Mouse (Mus musculus) midbrain, postnatal 0 days (tissue): Measurements from ENCODE around the gene Elp5. TPM values are rescaled to one million over a fixed set of nuclear protein-coding genes. Genes with fewer than 3 reads are reported as not detected.

Source experiments
- ATAC-seq: fragments of 200-750 bp; cut with Nextera tagmentation; 2 replicates; pipeline ENCODE4 v1.8.0; 2017; ENCODE audit warnings: moderate number of reproducible peaks, mild to moderate bottlenecking, moderate TSS enrichment, moderate library complexity; ENCODE audit not compliant: low FRiP score
- DNase-seq: peaks from one replicate; pipeline ENCODE4 v3.0.0-alpha.2; 2015; ENCODE audit warnings: low spot score
- H3K27ac ChIP-seq: fragments of 300-500 bp; sonication (generic); 2 replicates; pipeline ENCODE4 v1.5.1; 2014; ENCODE audit warnings: low read depth, mild to moderate bottlenecking, low read length, mixed read lengths
- H3K27me3 ChIP-seq: fragments of 300-500 bp; sonication (generic); 2 replicates; pipeline ENCODE4 v1.6.1; 2014; ENCODE audit warnings: low read length, control low read depth, mixed read lengths; ENCODE audit not compliant: insufficient read depth
- H3K36me3 ChIP-seq: fragments of 300-500 bp; sonication (generic); 2 replicates; pipeline ENCODE4 v1.6.1; 2014; ENCODE audit warnings: low read length, control low read depth, mixed read lengths; ENCODE audit not compliant: insufficient read depth
- H3K4me1 ChIP-seq: fragments of 300-500 bp; sonication (generic); 2 replicates; pipeline ENCODE4 v1.6.1; 2014; ENCODE audit warnings: mild to moderate bottlenecking, control low read depth, antibody characterized with exemption, low read length, mixed read lengths; ENCODE audit not compliant: insufficient read depth
- H3K4me2 ChIP-seq: fragments of 300-500 bp; sonication (generic); 2 replicates; pipeline ENCODE4 v1.6.1; 2014; ENCODE audit warnings: low read depth, mild to moderate bottlenecking, low read length, mixed read lengths; ENCODE audit not compliant: poor library complexity, severe bottlenecking
- H3K4me3 ChIP-seq: fragments of 300-500 bp; sonication (generic); 2 replicates; pipeline ENCODE4 v1.5.1; 2014; ENCODE audit warnings: low read depth, mild to moderate bottlenecking, low read length, moderate library complexity
- H3K9ac ChIP-seq: fragments of 300-500 bp; sonication (generic); replicated peaks from 2 replicates; pipeline ENCODE4 v1.6.1; 2014; ENCODE audit warnings: mild to moderate bottlenecking, low read length, moderate library complexity, mixed read lengths; ENCODE audit not compliant: poor library complexity, severe bottlenecking
- H3K9me3 ChIP-seq: fragments of 300-500 bp; sonication (generic); 2 replicates; pipeline ENCODE4 v1.6.1; 2016; ENCODE audit warnings: low read length, control low read depth
- CTCF ChIP-seq: IDR thresholded peaks from 2 replicates; pipeline ENCODE4 v1.5.1; 2016; ENCODE audit warnings: antibody characterized with exemption, mild to moderate bottlenecking
- WGBS: fragments of 180-500 bp; shearing (Covaris S2); extraction: QIAGEN DNeasy Blood & Tissue Kit; methylation state at CpG from one replicate; pipeline ENCODE4 v1.1.7; 2014; 5-methylcytosine and 5-hydroxymethylcytosine counted together
- polyA plus RNA-seq: library from polyadenylated mRNA; unstranded; fragments of >200 nt; fragmentation: Nextera tagmentation; extraction: Ambion mirVana; gene quantifications from 2 replicates; pipeline ENCODE4 v1.2.1, GENCODE M21; 2015
- total RNA-seq: library from RNA; depleted of rRNA; stranded (reverse); fragments of >200 nt; gene quantifications from 2 replicates; pipeline ENCODE4 v1.2.3, GENCODE M21; 2014

Elp5 gene
- total and polyA plus RNA-seq, 2 experiments from 2014 or later, result 157 to 171 TPM

DNA sequence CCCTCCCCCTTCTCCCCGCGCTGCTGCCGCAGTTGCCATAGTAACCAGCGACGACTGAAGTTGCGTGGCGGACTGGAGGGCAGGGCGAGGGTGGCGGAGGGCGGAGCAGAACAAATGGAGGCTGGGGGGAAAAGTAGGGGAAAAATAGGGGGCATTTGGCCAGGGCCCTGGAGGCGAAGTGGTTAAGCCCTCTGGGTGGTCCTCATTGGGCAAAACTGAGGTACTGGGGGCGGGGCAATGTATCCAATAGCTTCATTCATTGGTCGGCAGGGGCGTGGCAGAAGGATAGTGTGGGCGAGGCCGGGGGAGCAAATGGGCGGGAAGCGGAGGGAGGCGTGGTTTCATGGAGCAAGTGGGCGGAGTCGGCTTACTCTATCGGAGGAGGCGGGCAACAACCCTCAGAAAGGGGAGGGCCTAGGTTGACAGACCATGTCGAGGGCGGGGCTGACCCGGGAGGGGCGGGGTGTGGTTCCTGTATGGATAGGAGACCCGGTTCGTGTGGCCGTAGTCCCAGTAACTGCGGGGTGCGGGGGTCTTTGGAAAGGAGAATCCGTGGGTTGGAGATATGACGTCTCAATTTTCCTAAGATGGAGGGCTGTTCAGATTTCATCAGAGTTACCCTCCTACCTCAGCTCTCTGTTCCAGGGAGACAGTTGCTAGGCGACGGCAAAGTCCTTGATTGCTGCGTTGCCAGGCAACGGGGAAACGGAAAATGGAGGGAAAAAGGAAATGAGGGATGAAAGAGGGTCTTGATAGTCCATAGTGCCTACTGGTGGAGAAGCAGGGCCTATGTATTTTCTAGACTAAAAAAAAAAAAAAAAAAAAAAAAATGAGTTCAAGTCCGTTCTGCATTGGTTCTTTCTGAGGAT lies 39.2 kb upstream of the Elp5 start:
- H3K9ac ChIP-seq, result peak overlapping the region; percentile 42
- H3K4me3 ChIP-seq, result peak overlapping the region; percentile 63
- peak; percentile 100 for DNase-seq
- no peaks in the 10 kb centered on the region for H3K27me3 ChIP-seq
- peak; percentile 61 for TF ChIP-seq CTCF
- peak; percentile 87 for ATAC-seq
- under 1% methylated on average over 39 of the region's 40 CpGs for WGBS
- no peaks in the 10 kb centered on the region for H3K36me3 ChIP-seq
- H3K9me3 ChIP-seq, result no peaks in the 10 kb centered on the region
- peak overlapping the region; percentile 87 for H3K4me2 ChIP-seq
- peaks cover 27% of the 10 kb centered on the region for H3K4me1 ChIP-seq
- peak overlapping the region; percentile 96 for H3K27ac ChIP-seq

DNA sequence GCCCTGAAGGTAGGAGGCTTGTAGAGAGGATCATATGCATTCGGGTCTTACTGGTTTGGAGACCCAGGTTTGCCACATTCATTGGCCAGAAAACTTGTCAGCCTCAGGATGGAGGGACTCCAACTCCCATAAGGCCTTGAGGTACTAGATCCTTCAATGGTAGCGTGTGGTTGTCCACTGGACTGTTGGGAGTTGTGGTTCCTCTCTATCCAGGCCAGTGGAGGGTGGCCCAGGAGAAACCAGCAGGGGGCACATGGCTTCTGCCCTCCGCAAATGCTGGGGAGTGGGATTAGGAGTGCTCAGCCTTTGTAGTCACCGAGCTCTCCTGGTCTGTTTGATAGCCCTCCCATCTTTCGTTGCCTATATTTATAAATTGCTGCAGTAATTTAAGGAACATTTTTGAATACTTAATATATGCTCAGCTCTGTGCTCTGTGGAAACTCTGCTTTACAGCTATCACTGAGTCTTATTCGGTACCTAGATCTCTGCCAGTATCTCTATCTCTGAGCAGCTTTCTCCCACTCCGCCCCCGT lies 38.5 kb upstream of the Elp5 start:
- Histone ChIP-seq H3K27me3 (no peaks in the 10 kb centered on the region), H3K9me3 (no peaks in the 10 kb centered on the region), H3K27ac (peak overlapping the region; percentile 96), H3K36me3 (no peaks in the 10 kb centered on the region), H3K4me2 (peak overlapping the region; percentile 87), H3K4me1 (peaks cover 22% of the 10 kb centered on the region), H3K4me3 (peak overlapping the region; percentile 63), H3K9ac (peak overlapping the region; percentile 42; the same call in 1 of the 2 replicates)
- peak; percentile 94 for DNase-seq
- WGBS, result under 1% methylated on average over 8 of the region's 8 CpGs
- ATAC-seq, result peak; percentile 82
- TF ChIP-seq CTCF, result peak; percentile 77

DNA sequence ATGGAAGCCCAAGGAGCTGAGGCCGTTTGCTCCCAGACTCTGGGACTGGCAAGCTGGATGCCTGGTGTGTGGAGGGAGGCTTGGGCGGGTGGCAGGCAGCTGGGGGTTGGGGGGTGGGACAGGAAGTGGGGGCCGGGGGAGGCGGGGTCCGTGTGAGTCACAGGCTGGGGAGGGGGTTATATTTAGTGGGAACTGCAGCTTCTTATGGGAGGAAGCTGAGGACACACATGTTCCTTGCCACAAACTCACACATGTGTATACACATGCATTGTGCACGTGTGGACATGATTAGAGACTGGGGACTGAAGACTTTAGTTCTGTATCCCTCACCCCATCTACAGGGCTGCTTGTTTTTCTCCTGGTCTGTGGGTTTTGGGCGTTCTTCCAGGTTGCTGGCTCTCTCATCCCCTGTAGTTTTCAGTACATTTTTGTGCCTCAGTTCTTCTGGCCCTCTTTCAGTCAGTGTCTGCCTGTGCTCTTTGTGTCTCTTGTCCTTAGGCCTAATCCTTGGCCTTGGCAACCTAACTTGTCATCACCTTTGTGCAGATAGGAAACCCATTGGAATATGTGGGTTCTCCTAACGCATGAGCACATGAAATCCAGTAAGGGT lies 37.8 kb upstream of the Elp5 start:
- Histone ChIP-seq H3K9me3 (no peaks in the 10 kb centered on the region), H3K4me3 (peak overlapping the region; percentile 63), H3K36me3 (no peaks in the 10 kb centered on the region), H3K27ac (peak overlapping the region; percentile 96), H3K9ac (peak overlapping the region; percentile 80), H3K4me2 (peak overlapping the region; percentile 87), H3K4me1 (peaks cover 22% of the 10 kb centered on the region), H3K27me3 (no peaks in the 10 kb centered on the region)
- DNase-seq, result peak; percentile 30
- WGBS, result 9% methylated on average over 7 of the region's 8 CpGs
- ATAC-seq, result no peak
- no peak for TF ChIP-seq CTCF

DNA sequence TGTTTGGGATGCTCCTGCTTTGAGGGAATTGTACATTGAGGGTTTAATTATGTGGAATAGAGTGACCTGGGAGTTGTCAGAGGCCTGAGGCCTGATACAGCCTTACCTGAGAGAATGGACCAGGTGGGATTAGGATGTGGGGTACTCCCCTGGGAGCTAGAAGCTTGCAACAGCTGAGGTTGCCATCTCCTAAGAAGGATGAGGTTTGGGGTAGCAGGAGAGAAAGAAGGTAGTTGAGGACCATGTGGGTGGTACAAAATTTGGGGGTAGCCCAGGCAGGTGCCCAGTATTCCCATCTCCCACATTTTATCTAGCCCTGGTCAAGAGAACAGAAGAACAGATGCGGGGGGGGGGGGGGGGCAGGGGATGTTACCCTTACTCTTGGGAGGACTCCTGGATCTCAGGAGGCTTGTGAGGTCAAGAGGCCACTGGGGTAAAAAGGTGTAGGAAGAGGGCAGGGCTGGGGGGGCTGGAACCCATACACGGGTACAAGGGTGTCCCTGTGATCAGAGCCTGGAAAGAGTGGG lies 37.2 kb upstream of the Elp5 start:
- Histone ChIP-seq H3K9me3 (no peaks in the 10 kb centered on the region), H3K4me3 (peak overlapping the region; percentile 63), H3K36me3 (no peaks in the 10 kb centered on the region), H3K4me1 (peaks cover 22% of the 10 kb centered on the region), H3K4me2 (peak overlapping the region; percentile 87), H3K9ac (peak overlapping the region; percentile 80), H3K27me3 (no peaks in the 10 kb centered on the region), H3K27ac (peak overlapping the region; percentile 96)
- DNase-seq, result no peak
- WGBS, result 14% methylated on average over 2 of the region's 2 CpGs
- no peak for TF ChIP-seq CTCF
- ATAC-seq, result no peak

DNA sequence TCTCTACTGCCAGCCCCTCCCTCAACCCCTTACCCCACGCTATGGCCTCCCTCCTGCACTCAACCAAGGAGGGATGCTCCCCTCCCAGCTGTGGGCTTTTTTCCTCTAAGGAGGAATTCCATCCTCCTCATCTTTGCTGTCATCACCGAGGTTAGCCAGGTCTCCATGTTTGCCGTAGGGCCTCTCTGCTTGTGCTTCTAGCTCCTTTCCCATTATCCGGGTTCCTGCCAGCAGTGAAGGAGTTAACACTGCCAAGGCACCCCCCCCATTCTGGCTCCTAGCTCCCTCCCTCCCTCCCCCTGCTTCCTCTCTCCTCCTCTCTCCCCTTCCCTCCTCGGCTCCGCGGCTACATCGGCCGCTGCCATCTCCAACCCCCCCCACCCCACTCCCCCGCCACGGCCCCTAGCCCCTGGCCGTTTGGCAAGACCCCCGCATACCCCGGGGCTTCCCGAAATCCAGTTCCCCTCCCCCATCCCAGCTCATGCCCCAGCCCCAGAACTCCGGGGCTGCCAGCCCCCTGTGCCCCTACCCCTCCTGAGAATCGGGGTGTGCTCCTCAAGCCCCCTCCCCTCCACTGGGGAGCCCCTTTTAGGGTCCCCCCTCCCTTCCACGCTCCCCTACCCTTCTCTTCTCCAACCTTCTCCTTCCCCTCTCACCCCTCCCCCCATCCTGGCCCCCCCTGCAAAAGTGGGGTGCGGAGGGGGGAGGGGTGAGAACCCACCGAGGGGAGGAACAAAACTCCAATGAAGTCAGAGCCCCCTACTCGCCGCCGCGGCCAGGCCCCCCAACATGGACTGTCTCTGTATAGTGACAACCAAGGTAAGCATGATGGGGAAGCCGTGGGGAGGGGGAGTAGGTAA lies 36.0 kb upstream of the Elp5 start:
- no peaks in the 10 kb centered on the region for H3K9me3 ChIP-seq
- ATAC-seq, result no peak
- no peaks in the 10 kb centered on the region for H3K27me3 ChIP-seq
- no peak for TF ChIP-seq CTCF
- peak overlapping the region; percentile 80 for H3K9ac ChIP-seq
- peak; percentile 94 for DNase-seq
- H3K36me3 ChIP-seq, result peaks cover 3% of the 10 kb centered on the region; the same call in 1 of the 2 replicates
- peak overlapping the region; percentile 96 for H3K27ac ChIP-seq
- 1% methylated on average over 19 of the region's 25 CpGs for WGBS
- peaks cover 20% of the 10 kb centered on the region for H3K4me1 ChIP-seq
- peak overlapping the region; percentile 63 for H3K4me3 ChIP-seq
- peak overlapping the region; percentile 87 for H3K4me2 ChIP-seq
